Mouse (Mus musculus): ENCODE measurements around the gene Gm765. TPM values are rescaled to one million over a fixed set of nuclear protein-coding genes. Genes with fewer than 3 reads are reported as not detected.

The Gm765 gene
- under 1 TPM in 1 of 2 experiments, not detected in 1; 0.16 TPM for total RNA-seq (2021)
- long read RNA-seq, experiment 1, result 0 reads
- long read RNA-seq, experiment 2, result 0 reads

DNA sequence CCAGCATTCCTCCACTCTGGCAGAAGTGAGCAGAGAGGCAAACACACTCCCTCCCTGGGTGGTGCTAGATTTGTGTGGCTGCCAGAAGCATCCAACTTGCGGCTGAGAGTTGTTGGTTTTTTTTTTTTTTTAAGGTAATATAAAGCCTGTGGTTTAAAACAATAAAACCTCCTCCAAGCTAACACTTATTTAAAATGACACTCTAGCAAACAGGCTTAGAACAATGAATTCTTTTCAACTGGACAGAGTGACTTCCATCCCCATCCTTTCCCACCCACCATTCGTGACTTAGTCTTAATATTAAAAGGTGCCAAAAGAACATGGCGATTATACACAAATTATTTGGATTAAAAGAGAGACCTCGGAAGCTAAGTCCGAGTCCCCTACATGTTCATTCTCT, at the start of gene Gm765:
TSS of gene Gm765 (minus strand) at position 101 of the 400 bp plus-strand sequence.
- no peak for DNase-seq (ENCODE audit: low spot score in 2 of 2)

DNA sequence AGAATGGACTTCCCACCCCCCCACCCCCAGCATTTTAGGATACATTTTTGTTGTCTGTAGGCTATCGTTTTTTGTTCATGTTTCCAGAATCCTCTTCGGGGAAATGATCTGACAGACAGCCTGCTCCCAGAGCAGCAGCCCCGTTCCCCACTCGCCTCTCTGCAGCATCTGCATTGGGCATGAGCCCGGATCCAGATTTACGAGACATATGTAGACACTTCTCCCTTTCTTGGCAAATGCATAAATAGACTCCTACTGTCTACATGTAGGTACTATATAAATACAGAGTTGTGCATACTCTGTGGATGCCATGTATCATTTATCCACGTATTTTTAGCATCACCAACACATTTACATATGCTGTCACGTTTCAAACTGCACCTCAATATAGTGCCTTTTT, 42.9 kb upstream of the Gm765 start:
- DNase-seq (ENCODE audit: low spot score in 2 of 2), result no peak

DNA sequence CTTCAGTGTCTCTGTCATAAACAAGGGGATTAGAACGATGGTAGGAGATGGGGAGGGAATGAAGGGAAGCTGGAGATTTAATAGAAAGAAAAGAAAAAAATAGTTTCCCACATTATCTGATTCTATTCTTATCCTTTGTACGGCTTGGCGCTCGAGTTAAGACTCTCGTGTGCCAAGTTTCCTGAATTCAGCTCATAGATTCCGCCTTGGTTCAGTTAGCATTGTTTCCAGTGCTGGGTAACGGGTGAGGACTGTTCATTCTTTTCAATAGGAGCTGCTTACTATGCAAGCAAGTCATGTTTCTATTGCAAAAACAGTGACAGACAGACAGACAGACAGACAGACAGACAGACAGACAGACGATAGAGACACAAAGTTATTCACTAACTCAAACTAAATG, 41.9 kb upstream of the Gm765 start:
- no peak for DNase-seq (ENCODE audit: low spot score in 2 of 2)

DNA sequence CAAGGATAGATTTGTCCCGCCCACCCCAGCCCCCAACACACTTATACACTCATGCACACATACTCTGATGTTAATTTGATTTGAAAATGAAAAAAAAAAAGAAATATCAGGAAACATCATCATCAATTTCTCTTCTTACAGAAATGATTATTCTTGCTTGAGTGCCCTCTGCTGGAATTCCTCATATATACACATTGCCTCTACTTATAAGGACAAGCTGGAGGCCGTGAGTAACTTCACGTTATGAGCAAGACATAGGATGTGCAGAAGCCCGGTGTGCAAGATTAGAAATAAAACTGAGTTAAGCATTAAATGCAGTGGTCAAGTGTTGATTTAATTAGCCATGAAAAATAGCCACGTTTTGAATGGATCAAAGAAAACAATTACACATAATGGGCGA, 40.9 kb upstream of the Gm765 start:
- no peak for DNase-seq (ENCODE audit: low spot score in 2 of 2)

DNA sequence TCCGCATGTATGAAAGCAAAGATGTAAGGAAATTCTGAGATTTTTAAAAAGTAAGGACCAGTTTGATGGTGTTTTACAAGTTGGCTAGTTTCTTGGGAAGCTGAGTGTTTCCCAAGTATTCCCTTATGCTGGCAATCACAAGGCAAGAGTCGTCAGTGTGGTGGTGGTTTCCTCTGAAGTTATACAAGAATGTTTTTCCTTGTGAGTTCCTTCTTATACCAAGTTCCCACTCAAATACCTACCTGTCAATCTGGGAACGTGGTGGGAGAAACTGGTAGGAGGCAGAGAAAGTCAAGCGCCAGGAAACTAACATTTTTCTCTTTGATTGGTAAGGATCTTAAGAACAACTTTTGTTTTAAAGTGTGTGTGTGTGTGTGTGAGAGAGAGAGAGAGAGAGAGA, 23.6 kb upstream of the Gm765 start:
- DNase-seq (ENCODE audit: low spot score in 2 of 2), result no peak

DNA sequence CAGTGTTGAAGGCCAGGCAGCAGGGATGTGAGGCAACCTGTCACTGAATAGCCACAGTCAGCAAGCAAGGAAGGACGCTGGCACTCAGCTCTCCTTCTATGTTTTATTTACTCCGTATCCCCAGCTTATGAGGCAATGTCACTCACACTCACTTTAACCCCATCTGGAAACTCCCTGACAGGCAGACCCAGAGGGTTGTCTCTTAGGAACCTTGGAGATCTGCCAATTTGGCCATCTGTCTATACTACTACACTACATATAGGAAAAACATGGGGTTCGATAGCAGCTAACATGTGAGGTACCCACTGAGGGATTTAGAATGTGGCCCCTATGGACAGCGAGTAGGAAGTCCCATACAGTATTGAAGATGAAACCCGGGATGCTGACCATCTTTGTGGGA, 12.7 kb upstream of the Gm765 start:
- DNase-seq (ENCODE audit: low spot score in 2 of 2), result no peak

DNA sequence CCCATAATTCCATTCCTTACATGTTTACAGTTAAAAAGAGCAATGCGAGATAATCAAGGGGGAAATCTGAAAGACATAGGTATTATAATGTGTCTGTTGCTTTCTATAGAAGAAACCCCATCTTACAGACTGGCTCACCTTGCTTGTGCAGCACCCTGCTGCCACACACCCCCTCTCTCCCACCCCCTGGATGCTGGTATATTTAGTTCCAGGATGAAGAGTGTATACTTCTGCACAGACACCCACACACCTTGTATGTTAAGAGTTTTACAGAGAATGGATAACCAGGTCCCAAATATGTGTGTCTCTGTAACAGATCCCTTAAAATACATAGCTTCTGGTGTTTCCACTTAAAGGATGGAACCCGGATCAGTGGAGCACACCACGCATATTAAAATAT, 10.7 kb upstream of the Gm765 start:
- no peak for DNase-seq (ENCODE audit: low spot score in 2 of 2)

DNA sequence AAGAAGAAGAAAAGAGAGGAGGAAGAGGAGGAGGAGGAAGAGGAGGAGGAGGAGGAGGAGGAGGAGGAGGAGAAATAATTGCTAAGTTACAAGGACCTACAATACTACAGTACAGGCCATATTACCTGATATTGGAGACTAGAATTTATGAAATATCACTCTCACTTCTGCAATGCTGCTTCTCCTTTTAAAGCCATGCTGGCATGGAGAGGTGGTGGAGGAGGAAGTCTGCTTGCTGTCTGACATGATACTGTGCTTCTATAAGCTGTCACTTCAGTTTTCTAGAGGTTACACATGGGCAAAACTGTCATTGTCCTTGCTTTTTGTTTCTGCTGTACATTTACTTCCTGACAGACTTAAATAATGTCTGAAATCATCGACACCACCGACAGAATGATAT, 9.8 kb downstream of the Gm765 start:
- DNase-seq (ENCODE audit: low spot score in 2 of 2), result no peak

DNA sequence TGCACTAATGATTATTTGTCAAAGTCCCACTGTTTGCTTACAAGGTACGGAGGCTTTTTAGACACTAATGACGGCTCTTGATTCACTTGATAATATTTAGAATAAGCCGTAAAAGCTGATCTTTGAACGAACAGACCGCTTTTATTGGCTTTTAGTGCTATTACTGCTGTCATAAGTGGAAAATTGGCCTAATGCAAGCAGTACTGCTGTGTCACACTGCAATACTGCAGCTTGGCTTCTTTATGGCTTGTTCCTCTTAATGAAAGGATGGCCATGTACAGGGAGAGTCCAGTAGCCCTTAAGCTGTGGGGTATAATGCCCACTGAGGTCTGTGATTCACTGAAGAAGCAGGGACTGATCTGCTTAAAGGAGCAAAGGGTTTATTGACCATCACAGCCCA, 30.9 kb downstream of the Gm765 start:
- DNase-seq (ENCODE audit: low spot score in 2 of 2), result no peak

DNA sequence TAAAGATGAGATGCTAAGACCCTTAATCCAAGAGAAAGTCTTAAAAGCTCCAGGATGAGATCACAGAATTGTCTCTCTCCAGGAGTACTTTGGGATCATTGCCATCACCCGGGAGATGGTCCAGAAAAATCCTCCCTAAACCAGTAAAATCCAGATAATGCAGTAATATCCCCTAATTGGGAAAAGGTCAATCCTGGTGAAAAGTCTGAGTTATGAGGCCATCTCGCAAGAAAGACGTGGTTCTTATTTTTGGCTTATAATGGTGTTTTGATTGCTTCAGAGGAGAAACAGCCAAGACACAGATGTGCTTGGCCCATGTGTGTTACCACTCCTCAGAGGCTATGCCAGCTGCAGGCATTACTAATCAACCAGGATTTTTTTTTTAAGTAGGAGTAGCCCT, 34.9 kb downstream of the Gm765 start:
- no peak for DNase-seq (ENCODE audit: low spot score in 2 of 2)

DNA sequence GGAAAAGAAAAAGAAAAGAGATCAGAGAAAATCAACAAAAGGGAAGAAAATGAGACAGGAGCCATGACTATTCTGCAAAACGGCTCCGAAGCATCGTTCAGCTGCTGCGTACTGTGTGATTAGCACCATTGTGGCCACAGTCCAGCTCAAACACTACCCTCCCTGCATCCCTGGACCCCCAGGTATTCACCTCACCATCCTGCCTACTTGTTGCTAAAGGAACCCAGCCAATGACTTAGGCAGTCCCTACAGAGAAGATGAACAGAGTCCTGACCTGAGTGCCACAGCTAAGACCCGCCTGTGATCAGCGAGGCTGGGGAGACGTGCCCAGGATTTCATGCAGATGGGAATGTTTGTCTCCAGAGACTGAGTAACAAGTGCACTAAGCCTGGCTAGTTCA, 35.4 kb downstream of the Gm765 start:
- no peak for DNase-seq (ENCODE audit: low spot score in 2 of 2)

DNA sequence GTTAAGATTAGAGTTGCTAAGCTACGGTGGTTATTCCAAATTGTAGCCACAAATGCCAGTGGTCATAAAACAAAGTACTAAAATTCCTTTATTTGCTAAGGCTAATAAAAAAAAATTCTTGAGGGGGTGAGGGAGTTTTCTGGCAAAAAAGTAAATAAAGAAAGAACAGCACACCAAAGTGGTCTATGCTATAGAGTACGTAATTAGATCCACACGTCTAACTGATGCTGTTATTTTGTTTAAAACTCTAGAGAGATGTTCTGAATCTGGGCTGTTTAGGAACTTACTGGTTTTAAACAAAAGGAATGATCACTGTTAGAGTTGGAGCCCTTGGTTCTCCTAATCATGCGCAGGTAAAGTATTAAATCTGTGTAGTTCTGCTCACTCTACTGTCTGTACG, 50.5 kb downstream of the Gm765 start:
- no peak for DNase-seq (ENCODE audit: low spot score in 2 of 2)

DNA sequence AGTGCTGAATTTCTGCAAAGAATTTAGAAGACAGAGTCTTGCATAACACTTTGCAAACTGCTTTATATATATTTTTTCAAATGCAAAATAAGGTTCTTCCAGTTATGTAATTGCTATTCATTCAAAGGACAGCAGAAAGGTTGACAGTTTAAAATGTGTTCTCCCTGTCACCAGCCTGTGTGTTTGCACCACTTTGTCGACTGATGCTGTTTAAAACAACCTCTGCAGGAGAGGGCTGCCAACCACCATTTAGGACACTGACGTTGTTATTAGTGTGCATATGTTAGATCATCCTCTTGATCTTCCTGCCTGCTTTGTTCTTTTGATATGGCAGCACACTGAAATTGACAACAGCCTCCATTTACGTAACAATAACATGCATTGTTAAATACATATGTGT, 54.2 kb downstream of the Gm765 start:
- no peak for DNase-seq (ENCODE audit: low spot score in 2 of 2)

DNA sequence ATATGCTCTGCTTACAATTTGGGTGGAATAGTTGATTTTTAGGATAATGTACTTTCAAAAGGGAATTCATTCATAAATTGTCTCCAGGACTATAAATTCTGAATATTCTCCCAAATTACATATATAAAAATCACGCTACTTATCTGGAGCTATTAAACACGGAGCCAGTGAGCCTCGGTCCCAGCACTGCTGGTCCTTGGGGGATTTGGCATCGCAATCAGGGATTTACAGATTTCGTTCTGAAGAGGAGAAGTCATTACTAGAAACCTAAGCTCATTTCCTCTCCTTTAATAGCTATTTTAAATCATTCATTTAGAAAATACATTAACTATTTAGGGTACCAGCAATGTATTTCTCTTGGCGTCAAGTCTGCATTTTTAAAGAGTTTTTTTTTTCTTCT, 55.0 kb downstream of the Gm765 start:
- no peak for DNase-seq (ENCODE audit: low spot score in 2 of 2)

DNA sequence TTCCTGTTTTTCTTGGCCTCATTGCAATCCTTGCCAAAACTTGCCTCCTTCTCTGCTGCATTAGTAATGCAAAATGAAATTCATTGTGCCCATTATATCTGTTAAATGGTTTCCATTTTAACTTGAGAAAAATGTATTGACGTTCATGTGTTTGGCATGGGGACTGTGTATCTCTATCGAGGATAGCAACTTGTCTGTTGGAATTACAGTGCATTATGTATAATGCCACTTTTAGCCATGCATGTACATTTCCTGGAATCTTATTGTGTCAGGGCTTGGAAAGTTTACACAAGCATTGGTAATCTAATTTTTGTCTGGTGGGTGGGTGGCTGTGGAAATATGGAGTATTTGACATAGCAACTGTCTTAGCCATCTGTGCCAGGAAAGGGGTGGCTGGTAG, 57.4 kb downstream of the Gm765 start:
- no peak for DNase-seq (ENCODE audit: low spot score in 2 of 2)

DNA sequence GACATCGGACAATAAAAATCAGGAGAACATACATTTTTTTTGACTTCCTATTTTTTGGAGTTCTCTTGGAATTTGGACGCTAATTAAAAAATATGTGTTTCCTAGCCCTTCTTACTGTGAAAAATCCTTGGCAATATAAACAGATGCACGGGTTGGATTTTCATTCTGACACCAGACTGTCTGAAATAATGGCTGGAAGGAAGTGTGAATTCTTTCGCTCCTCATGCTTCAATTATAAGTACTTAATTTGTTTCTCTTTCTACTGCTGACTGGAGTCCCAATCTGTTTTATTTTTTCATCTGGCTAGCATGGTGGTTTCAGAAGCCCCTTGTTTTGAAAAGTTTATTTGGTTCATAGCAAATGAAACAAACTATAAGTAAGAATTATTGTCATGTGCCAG, 59.8 kb downstream of the Gm765 start:
- DNase-seq (ENCODE audit: low spot score in 2 of 2), result no peak

DNA sequence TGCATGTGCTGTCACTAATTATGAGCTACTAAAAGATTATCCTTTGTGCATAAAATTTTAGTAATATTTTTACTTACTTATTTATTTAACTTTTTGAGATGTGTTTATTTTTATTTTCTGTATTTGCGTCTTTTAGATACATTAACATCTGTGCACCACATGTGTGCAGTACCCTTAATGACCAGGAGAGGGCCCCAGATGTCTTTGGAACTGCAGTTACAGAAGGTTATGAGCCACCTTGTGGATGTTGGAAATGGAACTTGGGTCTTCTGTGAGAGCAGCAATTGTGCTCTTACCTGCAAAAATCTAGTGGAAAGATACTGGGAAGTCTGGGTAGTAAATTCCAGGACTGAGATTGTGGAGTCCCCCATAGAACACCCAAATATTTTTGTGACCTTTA, 71.0 kb downstream of the Gm765 start:
- DNase-seq (ENCODE audit: low spot score in 2 of 2), result peak; percentile 6 to 49

DNA sequence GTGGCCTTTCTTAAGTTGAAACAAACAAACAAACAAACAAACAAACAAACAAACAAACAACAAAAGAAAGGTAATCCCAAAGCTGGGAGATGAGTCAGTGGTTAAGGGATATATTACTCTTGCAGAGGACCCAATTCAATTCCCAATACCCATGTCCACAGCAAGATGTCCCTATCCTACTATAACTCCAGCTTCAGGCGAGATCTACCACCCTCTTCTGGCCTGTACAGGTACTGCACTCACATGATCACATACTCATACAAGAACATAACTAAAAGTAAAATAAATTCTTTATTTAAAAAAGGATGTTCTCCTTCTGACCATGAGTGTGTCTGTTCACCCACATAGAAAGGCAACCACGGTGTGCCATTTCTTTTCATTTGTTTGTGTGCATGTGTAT, 79.6 kb downstream of the Gm765 start:
- no peak for DNase-seq (ENCODE audit: low spot score in 2 of 2)

DNA sequence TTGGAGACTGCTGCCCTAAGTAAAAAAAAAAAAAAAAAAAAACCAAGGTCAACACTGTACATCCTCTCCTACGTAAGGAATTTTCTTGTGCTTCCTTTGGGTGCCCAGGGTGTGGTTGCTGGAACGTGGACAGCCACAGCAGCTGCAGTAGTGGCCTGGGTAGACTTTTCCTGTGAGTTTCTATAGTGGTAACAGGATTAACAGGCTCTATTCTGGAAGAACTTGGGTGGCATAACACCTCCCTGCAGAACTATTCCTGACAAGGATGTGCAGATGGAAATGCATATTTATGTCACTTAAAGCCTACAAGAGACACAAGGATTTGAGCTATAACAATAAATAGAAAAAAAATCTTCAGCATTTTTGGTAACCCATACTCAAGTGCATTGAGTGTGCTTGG, 83.5 kb downstream of the Gm765 start:
- no peak for DNase-seq (ENCODE audit: low spot score in 2 of 2)

DNA sequence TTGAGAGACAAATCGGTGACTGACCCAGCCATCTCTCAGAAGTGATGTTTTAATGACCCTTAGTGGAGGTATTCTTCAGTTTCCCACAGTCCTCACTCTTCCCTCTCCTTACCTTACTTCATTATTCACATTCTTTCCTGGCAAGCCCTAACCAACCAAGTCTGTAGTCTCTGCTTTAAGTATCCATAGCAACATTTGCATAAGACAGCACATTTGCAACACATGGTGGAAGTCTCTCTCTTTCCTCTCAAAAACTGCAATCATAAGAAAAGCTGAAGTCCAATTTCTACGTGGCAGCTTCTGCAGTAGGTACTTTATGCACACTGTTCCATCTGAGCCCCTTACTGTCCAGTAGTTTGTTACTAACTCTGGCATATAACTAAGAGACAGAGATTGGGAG, 96.1 kb downstream of the Gm765 start:
- DNase-seq (ENCODE audit: low spot score in 2 of 2), result no peak

DNA sequence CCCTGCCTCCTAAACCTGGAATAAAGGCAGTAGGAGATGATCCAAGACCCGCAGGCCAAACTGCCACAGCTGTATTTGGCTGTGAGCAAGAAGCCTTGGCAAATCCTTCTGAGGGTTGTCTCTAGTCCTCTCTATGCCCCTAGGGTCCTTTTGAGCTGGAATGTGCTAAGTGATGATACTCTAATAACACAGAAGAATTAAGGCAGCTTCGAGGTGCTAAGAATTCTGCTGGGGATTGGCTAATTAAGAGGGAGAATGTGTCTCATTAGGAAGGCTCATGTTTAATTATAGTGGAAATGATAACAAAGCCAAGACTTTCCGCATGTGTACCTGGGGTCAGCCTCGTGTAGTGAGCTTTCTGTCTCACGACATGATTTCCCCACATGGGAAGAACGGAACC, 99.4 kb downstream of the Gm765 start:
- DNase-seq (ENCODE audit: low spot score in 2 of 2), result no peak

DNA sequence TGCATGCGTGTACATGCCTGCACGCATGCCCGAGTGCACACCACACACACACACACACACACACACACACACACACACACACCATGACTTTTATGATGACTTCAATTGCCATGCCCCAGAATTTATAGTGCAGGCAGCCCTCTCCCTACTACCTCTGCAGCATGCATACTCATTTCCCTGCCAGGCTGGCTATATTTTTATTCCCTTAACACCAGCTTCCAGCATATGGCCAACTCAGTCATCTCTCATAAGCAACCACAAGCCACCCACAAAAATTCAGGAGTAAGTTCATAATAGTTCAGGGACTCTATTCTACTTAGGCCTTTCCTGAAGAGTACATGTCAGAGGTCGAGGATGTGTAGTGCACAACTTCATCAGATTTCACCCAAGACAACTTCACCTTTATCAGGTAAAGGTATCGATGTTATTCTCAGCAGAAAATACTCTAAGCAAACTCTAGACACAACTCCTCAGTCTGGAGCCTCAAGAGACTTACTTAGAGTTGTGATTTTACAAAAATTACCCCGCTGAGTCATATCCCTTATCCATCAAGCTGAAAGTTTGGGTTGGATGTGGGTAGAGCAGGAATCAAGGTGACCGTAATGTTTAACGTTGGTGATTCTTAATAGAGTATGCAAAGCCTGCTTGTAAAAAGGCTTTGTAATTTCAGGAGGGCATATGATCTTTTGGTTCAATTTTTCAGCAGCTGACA, 101.8 kb downstream of the Gm765 start:
- no peak for DNase-seq (ENCODE audit: low spot score in 2 of 2)

DNA sequence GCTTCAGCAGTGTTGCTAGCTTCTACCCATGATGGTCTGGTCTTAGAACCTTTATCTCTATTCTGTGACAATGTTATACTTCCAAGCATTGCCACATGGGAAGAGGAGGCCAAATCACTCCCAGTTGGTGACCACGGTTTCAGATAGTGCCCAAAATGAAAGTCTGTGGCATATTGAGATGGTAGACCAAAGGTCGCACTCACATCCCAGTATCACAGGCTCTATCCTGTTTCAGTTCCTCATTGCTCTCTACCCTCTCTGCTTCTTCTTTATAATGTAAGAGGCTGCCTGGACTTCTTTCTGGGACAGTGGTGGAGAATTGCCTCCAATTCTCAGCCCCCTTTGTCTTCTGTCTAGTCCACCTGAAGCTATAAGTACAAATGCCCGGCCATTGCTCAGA, 108.5 kb downstream of the Gm765 start:
- no peak for DNase-seq (ENCODE audit: low spot score in 2 of 2)

DNA sequence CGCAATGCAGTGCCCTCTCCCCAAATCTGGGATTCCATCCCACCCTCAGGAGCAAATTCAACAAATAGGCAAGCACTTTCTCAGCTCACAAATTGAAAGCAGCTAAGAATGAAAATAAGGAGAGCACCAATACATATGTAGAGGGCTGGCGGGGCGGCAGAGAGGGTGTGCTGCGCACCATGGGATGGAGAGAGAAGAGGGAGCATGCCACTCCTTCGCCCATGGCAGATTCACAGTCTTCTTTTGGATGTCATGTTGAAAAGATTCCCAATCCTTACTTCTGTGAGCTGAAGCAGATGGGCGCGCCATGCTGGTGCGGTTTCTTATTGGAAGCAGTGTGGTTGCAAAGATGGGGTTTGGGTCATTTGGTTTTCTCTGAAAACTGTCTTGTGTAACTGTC, 118.6 kb downstream of the Gm765 start:
- no peak for DNase-seq (ENCODE audit: low spot score in 2 of 2)

Data from adrenal gland, adult 18-20 months (tissue).